Mouse (Mus musculus) heart, adult 8-10 months (tissue): ENCODE data around the gene Spint5. TPM values are rescaled to one million over a fixed set of nuclear protein-coding genes. Genes with fewer than 3 reads are reported as not detected.

Experiments
- DNase-seq: peaks from one replicate; pipeline ENCODE4 v3.0.0; 2022; ENCODE audit warnings: low spot score
- total RNA-seq, 4 experiments: library from RNA; stranded (reverse); gene quantifications; 2 replicates each; pipeline ENCODE4 v1.2.4; 2022

Gene Spint5
- total RNA-seq, 4 experiments from 2014 or later = not detected

DNA sequence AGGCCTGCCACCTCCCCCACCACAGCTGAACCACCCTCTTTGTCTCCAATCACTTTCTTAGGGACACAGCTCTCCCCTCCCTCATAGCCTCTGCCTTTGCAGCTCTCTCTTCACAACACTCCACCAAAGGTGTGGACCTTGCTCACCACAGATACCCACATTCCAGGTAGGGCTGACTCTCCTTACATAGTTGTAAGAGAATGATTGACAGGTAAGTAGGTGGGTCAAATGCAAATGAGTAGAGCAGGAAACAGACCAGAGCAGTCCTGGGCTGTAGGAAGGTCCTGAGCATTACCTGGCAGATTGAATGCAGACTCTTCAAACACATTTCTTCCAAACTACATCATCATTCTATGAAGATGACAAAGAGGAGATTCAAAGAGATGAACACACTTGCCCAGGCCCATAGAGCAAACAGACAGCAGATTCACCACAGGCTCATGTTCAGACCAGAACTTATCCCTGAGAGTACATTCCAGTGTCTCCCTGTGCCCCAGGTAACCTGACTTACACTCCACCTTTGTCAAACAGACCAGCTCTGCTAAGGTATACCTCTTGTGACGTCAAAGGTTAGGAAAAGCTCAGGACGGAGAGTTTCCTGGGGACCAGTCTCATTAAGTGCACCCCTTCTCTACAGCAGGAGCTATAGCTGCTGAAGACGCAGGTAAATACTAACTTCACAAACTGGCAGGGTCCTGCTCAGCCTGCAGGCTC is 22.4 kb downstream of the Spint5 start:
- no peak for DNase-seq

DNA sequence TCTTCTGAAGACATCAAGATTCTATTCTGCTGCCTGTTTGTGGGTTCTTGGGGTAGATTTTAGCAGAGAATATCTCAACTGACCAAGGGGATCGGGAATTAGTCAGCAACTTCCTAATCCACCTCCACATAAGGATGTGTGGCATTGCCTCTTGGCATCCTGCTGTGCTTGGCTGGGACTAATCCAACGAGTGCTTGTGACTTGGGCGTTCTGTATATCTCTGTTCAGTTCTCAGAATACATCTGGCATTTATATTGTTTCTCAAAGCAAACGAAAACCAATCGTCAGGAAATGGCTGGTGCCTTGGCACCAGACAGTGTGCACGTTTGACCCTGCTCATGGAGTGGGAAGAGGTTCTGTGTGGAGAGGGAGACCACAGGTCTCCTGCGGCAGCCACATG is 24.8 kb downstream of the Spint5 start:
- DNase-seq = no peak

DNA sequence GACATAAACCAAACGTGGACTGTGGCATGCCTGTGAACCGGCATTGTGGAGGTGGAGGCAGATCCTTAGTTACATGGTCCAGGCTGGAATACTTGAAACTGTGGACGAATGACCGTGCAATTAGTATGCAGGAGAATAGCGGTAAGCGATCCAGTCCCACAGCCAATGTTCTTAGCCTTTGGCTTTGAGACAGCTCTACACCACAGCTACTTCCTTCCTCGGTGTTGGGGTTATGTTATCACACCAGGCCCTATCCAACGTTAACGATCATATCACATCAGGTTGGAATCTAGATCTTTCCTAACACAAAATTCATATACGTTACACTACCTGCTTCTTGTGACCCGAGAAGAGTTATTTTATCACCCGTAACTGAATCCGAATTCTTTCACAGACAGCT is 29.9 kb downstream of the Spint5 start:
- DNase-seq = no peak

DNA sequence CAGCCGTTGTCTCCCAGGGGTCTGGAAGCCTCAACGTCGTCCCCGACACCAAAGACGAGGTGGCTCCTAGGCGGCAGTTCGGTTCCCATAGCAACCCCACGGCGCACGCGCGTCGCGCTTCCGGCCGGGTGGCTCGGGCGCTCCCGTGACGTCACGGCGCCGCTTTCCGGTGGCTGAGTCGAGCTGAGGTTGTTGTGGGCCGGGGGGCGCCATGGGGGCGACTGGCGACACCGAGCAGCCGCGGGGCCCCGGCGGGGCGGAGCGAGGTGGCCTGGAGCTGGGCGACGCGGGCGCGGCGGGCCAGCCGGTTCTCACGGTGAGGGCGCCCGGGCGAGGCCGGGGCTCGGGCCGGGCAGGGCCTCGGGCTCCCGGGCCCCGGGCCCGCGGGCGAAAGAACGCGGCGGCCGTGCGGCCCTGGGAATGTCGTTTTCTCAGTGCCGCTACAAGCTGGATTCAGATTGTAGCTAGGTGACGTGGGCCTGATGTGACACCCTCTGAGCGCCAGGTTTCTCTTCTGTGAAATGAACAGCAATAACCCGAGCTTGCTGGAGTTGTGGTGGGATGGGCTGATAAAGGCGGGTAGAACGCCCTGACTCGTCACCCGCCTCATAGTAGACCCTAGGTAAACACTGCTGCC is 30.9 kb downstream of the Spint5 start, which contains the start of the genes Wfdc3 and Dnttip1:
Gene Wfdc3, minus strand, starts transcription at position 89 of the 637 bp plus-strand sequence.
Gene Dnttip1, plus strand, starts transcription at position 141 of the 637 bp plus-strand sequence.
- peak; percentile 93 for DNase-seq

DNA sequence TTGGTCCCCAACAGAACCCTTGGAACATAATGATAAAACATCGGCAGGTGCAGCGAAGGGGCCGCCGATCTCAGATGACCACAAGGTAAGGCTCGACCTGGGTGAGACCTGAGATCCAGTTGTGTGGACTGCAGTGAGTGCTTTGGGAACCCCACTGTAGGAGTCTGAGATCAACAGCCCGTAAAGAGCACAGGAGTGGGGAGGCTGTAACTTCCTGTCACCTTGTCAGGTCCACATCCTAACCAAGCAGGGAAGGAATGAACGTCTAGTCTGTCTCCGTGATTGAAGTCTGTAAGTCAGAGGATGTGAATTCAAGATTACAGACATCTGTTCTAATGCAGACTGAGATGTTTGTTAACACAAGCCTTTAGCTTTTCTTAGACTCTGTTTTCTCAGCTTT is 31.6 kb downstream of the Spint5 start:
- DNase-seq = no peak

DNA sequence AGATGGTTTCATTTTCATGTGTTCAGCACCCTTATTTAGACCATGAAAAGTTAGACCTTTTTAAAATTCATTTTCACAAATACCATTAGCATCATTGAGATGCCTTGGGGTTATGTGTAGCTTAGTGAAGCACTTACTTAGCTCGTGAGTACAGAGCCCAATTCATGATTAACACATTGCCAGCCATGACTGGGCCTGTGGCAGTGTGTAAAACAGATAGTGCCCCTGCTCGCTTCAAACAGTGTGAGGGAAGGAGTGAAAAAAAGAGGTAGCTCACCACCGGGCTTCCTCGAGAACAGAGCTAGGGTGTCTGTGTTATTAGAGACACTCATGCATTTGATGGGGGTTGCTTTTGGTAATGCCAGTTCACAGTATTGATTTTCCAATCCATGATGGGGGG is 33.1 kb downstream of the Spint5 start:
- DNase-seq = no peak

DNA sequence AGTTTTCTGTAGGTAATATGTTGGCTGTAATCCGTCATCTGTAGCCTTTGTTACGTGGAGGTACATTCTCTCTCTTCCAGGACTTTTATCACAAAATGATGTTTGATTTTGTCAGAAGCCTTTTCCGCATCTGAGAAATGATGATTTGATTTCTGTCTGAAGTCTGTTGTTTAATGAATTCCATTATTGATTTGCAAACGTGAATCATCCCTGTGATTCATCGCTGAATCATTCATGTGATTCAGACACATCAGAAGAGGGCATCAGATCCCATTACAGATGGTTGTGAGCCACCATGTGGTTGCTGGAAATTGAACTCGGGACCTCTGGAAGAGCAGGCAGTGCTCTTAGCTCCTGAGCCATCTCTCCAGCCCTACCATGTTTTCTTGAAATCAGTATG is 33.9 kb downstream of the Spint5 start:
- no peak for DNase-seq

DNA sequence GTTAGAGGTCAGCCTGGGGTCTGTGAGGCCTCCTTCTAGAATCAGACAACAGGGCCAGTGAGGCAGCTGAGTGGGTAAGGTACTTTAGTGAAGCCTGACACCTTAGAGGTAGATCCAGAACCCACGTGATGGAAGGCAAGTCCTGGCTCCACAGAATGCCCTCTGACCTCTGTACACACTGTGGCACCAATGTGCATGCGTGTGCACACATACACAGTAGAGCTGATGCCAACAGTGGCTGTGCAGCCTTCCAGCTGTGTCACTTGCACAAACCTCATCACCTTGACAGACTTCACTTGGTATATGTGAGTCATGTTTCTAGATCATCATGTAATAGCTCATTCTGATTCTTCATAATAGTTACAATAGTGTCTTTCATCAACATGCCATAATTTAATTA is 37.3 kb downstream of the Spint5 start:
- no peak for DNase-seq

DNA sequence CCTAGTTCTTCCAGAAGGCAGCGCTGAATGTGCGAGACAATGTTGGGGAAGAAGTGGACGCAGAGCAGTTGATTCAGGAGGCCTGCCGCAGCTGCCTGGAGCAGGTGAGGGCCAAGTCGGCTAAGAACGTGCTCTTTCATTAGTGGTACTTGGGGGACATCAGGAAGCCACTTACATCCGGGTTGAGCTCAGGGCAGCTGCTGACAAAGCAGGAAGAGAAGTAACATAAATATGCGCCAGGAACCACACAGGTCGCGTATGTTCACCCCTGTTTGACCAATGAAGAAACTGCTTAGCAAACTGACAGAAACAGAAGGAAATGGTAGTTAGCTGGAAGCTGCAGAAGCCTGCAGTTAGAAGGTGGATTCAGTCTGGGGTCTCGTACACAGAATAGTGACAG is 39.0 kb downstream of the Spint5 start:
- DNase-seq = no peak

DNA sequence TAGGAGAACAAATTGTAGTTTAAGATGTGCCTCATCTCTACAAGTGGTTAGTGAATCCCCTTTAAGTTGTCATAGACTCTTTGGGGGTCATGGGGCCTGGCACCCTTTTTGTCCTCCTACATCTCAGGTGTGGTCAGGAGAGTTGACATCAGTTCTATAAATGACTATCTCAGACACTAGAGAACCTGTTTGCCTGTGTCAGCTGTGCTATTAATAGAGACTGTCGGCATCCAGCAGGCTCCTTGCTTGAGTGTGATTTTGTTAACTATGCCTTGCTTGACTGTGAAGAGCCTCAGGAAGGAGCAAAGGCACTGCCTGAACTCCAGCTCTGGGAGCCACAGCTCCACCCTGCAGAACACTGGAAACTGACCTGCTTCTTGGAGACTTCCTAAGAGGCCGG is 39.7 kb downstream of the Spint5 start:
- DNase-seq = peak; percentile 46

DNA sequence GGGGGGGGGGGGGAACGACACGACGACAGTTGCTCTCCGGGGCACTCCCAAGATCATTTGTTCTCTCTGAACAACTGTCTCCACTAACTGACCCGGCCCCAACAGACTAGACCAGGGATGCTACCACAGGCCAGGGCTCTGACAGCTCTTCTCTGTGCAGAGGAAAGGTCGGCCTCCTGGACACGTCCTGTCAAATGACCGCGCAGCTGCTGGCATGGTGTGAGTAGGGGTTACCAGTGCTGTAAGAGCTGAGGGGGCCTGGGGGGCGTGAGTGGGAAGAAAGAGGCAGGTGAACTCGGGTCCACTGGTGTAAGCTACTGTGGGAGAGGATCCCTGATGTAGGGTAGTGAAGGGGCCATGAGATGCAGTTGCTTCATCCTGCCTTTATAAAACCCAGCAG is 42.7 kb downstream of the Spint5 start:
- DNase-seq = no peak

DNA sequence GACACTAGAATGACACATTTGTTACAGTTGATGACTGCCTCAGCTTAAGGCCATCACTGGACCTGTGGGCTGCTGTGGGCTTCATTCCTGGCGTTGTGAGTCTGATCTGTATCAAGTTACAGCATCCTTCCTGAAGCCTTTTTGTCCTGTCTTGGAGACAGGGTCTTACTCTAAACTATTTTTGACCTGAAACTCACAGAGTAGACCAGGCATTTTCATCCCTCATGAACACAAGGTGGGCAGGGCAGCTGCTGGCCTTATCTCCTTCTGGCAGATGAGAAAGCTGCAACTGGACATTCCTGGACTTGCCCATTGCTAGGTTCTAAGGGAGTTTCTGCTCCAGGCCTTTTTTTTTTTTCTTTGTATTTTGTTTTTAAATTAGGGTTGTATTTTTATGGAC is 43.6 kb downstream of the Spint5 start:
- no peak for DNase-seq

DNA sequence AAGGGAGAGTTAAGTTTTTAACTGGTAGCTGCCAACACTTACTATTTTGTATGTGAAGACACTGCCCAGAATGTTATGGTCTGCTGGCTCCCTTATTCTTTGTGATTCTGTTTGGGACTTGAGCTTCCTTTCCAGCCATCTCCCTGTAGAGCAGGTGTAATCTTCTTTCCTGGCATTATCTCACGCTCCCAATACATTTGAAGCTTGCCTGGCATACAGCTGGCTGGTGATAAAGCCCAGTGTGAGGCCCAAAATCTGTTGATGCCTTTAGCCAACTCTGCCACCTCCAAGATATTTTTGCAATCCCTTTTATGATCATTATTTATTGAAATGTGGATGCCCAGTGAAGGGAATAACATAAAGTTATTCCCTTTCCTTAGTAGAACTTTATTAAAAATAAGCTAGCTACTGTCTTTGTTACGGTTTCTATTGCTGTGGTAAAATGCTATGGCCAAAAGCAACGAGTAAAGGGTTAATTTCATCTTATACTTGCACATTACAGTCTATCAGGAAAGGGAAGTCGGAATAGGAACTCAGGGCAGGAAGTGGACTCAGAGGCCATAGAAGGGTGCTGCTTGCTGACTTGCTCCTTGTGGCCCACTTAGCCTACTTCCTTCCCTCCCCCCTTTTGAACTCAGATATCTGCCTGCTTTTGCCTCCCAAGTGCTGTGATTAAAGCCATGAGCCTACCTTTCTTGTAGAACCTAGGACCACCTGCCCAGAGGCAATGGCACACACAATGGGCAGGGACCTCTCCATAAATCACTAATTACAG is 45.1 kb downstream of the Spint5 start:
- DNase-seq = no peak

DNA sequence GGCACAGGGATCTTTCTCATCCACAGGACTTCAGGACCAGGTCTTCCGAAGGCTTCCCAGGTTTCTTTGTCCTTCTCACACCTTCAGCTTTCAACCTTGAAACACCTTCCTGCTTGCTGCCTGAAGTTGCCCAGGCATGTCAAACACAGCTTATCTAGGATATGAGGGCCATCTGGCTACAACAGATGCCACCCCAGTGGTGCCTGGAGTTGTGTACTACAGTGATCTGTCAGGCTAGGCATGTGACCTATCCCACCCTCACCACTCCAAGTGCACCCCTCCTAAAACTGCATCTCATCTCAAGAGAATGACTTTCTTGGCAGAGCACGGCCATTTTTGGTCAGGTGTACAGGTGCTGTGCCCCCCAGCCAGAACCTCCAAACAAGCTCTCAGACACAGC is 46.4 kb downstream of the Spint5 start:
- DNase-seq = no peak

DNA sequence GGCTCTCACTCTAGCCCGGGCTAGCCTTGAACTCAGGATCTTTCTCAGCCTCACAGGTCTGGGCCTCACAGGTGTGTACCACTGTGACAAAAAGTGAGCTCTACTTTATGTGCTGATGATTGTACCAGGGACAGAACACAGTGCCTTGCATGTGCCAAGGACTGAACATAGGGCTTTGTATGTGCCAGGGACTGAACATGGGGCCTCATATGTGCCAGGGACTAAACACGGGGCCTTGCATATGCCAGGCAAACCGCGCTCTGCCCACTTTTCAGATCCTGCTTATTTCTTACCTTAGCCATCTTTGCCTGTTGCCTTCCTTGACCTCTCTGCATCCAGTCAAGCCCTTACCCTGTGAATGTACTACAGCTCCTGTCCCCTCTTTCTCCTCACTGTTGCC is 46.9 kb downstream of the Spint5 start:
- DNase-seq = no peak

DNA sequence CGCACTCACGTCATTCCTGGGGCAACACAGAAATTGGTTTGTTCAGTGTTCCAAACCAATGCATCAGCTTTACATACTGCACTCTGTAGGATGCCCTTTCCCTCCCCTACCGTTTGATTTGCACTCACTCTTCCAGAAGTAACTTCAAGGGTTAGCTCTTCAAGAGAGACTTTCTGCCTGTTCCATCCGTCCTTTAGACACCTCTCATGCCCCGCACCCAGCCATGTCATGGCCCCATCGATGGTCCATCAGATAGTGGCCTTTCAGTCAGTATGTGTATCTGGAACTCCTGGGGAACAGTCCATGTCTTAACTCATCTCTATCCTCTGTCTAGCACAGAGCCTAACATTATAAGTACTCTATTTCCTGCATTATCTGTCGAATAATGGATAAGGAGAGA is 47.5 kb downstream of the Spint5 start:
- no peak for DNase-seq

DNA sequence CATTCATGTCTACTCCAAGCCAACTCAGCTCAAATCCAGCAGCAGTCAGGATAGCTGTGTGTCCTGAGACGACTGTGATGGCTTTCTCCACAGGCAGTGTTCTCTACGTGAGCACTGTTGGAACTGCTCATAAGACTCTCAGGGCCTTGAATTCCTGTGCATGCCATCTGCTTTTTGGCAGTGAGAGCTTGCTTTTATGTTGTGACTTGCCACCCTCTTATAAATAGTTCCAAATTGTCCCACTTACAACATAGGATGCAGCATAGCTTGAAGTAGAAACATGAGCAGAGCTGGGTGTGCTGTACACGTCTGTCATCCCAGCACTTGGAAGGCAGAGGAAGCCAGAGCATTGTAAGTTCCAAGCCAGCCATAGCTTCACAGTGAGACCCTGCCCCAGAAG is 50.7 kb downstream of the Spint5 start:
- DNase-seq = no peak

Other genes with a start within 250 kb of the Spint5 start
- gene Trp53tg5, start 241.6 kb upstream of the Spint5 start, total RNA-seq = not detected
- gene Dbndd2, start 229.2 kb upstream of the Spint5 start, total RNA-seq = 10 to 100 TPM; 11.3 to 15.0 (median 12.6) TPM
- 10 to 100 TPM; 32.0 to 34.8 (median 33.9) TPM for gene Pigt, start 217.8 kb upstream of the Spint5 start, total RNA-seq
- 1 to 10 TPM in 3 of 4 experiments, under 1 TPM in 1; 0.73 to 3.1 (median 2.1) TPM for gene Wfdc2, start 152.9 kb upstream of the Spint5 start, total RNA-seq
- gene Spint3, start 141.8 kb upstream of the Spint5 start, total RNA-seq = not detected
- gene Wfdc6a, start 129.9 kb upstream of the Spint5 start, total RNA-seq = under 1 TPM in 1 of 4 experiments, not detected in 3; 0.49 TPM
- gene Eppin, start 121.7 kb upstream of the Spint5 start, total RNA-seq = not detected
- not detected for gene Wfdc6b, start 101.8 kb upstream of the Spint5 start, total RNA-seq
- not detected for gene Wfdc8, start 101.7 kb upstream of the Spint5 start, total RNA-seq
- not detected for gene Wfdc16, start 76.5 kb upstream of the Spint5 start, total RNA-seq
- gene Wfdc10, start 59.3 kb upstream of the Spint5 start, total RNA-seq = not detected
- gene Wfdc9, start 58.7 kb upstream of the Spint5 start, total RNA-seq = not detected
- gene Wfdc11, start 41.2 kb upstream of the Spint5 start, total RNA-seq = not detected
- under 1 TPM in 1 of 4 experiments, not detected in 3; 0.24 TPM for gene Wfdc13, start 30.2 kb upstream of the Spint5 start, total RNA-seq
- not detected for gene Spint4, start 16.8 kb upstream of the Spint5 start, total RNA-seq
- under 1 TPM in 2 of 4 experiments, not detected in 2; 0.30 to 0.83 TPM for gene Wfdc3, start 30.6 kb downstream of the Spint5 start, total RNA-seq
- gene Dnttip1, start 30.7 kb downstream of the Spint5 start, total RNA-seq = 10 to 100 TPM; 20.4 to 28.2 (median 26.9) TPM
- gene Ube2c, start 54.6 kb downstream of the Spint5 start, total RNA-seq = 1 to 10 TPM in 2 of 4 experiments, under 1 TPM in 2; 0.47 to 2.7 (median 1.4) TPM
- gene Tnnc2, start 64.7 kb downstream of the Spint5 start, total RNA-seq = 1 to 10 TPM; 2.9 to 7.2 (median 3.1) TPM
- 10 to 100 TPM; 23.1 to 24.9 (median 23.5) TPM for gene Snx21, start 70.5 kb downstream of the Spint5 start, total RNA-seq
- gene Acot8, start 89.6 kb downstream of the Spint5 start, total RNA-seq = 10 to 100 TPM; 12.3 to 13.3 (median 12.6) TPM
- gene Zswim3, start 89.8 kb downstream of the Spint5 start, total RNA-seq = 1 to 10 TPM; 2.2 to 2.7 (median 2.5) TPM
- gene Zswim1, start 107.4 kb downstream of the Spint5 start, total RNA-seq = 1 to 10 TPM; 4.6 to 6.1 (median 5.1) TPM
- gene Spata25, start 113.2 kb downstream of the Spint5 start, total RNA-seq = 1 to 10 TPM in 1 of 4 experiments, under 1 TPM in 2, not detected in 1; 0.66 to 1.2 (median 0.80) TPM
- gene Ctsa, start 117.6 kb downstream of the Spint5 start, total RNA-seq = 100 to 1,000 TPM in 3 of 4 experiments, 10 to 100 TPM in 1; 94.7 to 106 (median 103) TPM
- 10 to 100 TPM; 53.8 to 59.3 (median 58.1) TPM for gene Neurl2, start 118.2 kb downstream of the Spint5 start, total RNA-seq
- 10 to 100 TPM; 32.8 to 40.4 (median 35.7) TPM for gene Pltp, start 142.4 kb downstream of the Spint5 start, total RNA-seq
- 10 to 100 TPM; 23.3 to 34.7 (median 33.0) TPM for gene Pcif1, start 164.0 kb downstream of the Spint5 start, total RNA-seq
- gene Zfp335, start 196.5 kb downstream of the Spint5 start, total RNA-seq = 1 to 10 TPM; 7.6 to 8.5 (median 8.2) TPM
- gene Mmp9, start 225.5 kb downstream of the Spint5 start, total RNA-seq = 1 to 10 TPM in 2 of 4 experiments, under 1 TPM in 2; 0.84 to 1.2 (median 0.98) TPM
- gene Slc12a5, start 245.5 kb downstream of the Spint5 start, total RNA-seq = 1 to 10 TPM; 1.2 to 4.2 (median 2.8) TPM